ENCODE assay signal across 12 mouse cellular contexts in genomic region chr17:73054226-73054625, GRCm38 (mm10). TPM values are rescaled to one million over a fixed set of nuclear protein-coding genes. Genes with fewer than 3 reads are reported as not detected.
DNase-seq lines count a peak whose midpoint lies in the region; ATAC-seq and TF ChIP-seq lines count a peak whose summit lies in the region.
"Had no signal": no experiment of that assay in that cellular context is flagged by ENCODE, and none has a peak within 500 bp of the region (broad histone marks: within the 10 kb centered on the region; RNA-seq: fewer than 3 reads in every experiment).

No protein-coding gene starts in this region.

- DNase-seq in heart, adult 9 months (ENCODE audit: low spot score in 2 of 2) = peak; percentile 56 to 64
- no peak for DNase-seq in heart, postnatal 25 days (ENCODE audit: low spot score)
- DNase-seq in kidney, postnatal 4 days = peak; percentile 65 to 74
- DNase-seq in thymus, adult 2 months = peak; percentile 55
- DNase-seq in adipocyte (ENCODE audit: low spot score) = no peak
- DNase-seq in cerebellum, adult 11-12 months = no peak
- DNase-seq: cerebellum, adult 2 months had no signal

- intact Hi-C loops in heart, postnatal 25 days (cut with DNase I) = no loop called here

- no peaks in the 10 kb centered on the region for H3K36me3 ChIP-seq in heart, embryonic 13.5 days
- no peaks in the 10 kb centered on the region for H3K36me3 ChIP-seq in thymus, adult 2 months (ENCODE audit: control insufficient read depth, insufficient read depth, low read length)
- H3K36me3 ChIP-seq: forebrain, embryonic 10.5 days; midbrain, embryonic 10.5 days had no signal

- no peak overlapping the region for H3K4me2 ChIP-seq in heart, embryonic 13.5 days

- TF ChIP-seq CTCF in thymus, adult 2 months (IDR thresholded peaks at IDR 0.05; ENCODE audit: borderline replicate concordance, control insufficient read depth, extremely low read depth, insufficient read depth, low read length, poor library complexity) = no peak

- H3K4me3 ChIP-seq in heart, embryonic 13.5 days = no peak overlapping the region
- no peak overlapping the region for H3K4me3 ChIP-seq in thymus, adult 2 months (ENCODE audit: control insufficient read depth, insufficient read depth, low read length)
- H3K4me3 ChIP-seq: forebrain, embryonic 10.5 days; midbrain, embryonic 10.5 days had no signal

- H3K9ac ChIP-seq in heart, embryonic 13.5 days = no peak overlapping the region

- no peaks in the 10 kb centered on the region for H3K9me3 ChIP-seq in heart, embryonic 13.5 days
- H3K9me3 ChIP-seq: forebrain, embryonic 10.5 days; midbrain, embryonic 10.5 days had no signal

- TF ChIP-seq POLR2A in thymus, adult 2 months (IDR thresholded peaks at IDR 0.05; ENCODE audit: control insufficient read depth, extremely low read depth, insufficient read depth, low read length, poor library complexity) = no peak

- no peak for ATAC-seq in heart, embryonic 13.5 days (ENCODE audit: extremely low read depth, insufficient number of reproducible peaks, low FRiP score, low TSS enrichment)
- no peak for ATAC-seq in frontal cortex, adult (ENCODE audit: low TSS enrichment)
- ATAC-seq: CD4-positive, CD25-positive, alpha-beta regulatory T cell, adult 4 months had no signal

- no peaks in the 10 kb centered on the region for H3K27me3 ChIP-seq in heart, embryonic 13.5 days (replicated peaks)
- H3K27me3 ChIP-seq in thymus, adult 2 months (ENCODE audit: control insufficient read depth, insufficient read depth, low read length) = no peaks in the 10 kb centered on the region

- H3K4me1 ChIP-seq in heart, embryonic 13.5 days = peaks cover 38% of the 10 kb centered on the region
- H3K4me1 ChIP-seq in thymus, adult 2 months (replicated peaks; ENCODE audit: control insufficient read depth, insufficient read depth, low read length) = peaks cover 36% of the 10 kb centered on the region

- peak overlapping the region; percentile 41 for H3K27ac ChIP-seq in heart, embryonic 13.5 days (replicated peaks)
- peak overlapping the region; percentile 98 for H3K27ac ChIP-seq in thymus, adult 2 months (ENCODE audit: control insufficient read depth, insufficient read depth, low read length)
- H3K27ac ChIP-seq: forebrain, embryonic 10.5 days; midbrain, embryonic 10.5 days had no signal

RNA-seq across cellular contexts. Expression of gene Lclat1, which starts 53.6 kb away (rescaled TPM):
- 100 to 1,000 TPM; 107 to 116 TPM for total RNA-seq in heart, postnatal 25 days (2021)
- polyA plus RNA-seq in heart, embryonic 13.5 days (2015; fragmentation: Nextera tagmentation; extraction: Ambion mirVana) = 30.9 and 32.8 TPM in 2 replicates
- 5.4 and 6.4 TPM in 2 replicates for polyA plus RNA-seq in thymus, adult 2 months (2012; rRNA removed)

Comparison
In these comparisons a context has a peak if more than half of its experiments do, and no peak if none do; other contexts are left out.
1. DNase-seq: peak in heart, adult 9 months (2 of 2), kidney, postnatal 4 days (2 of 2) and thymus, adult 2 months (single experiment); none in heart, postnatal 25 days (single experiment), adipocyte (single experiment) and cerebellum, adult 11-12 months (single experiment).